Mouse (Mus musculus) olfactory bulb, adult 2 months (tissue): ENCODE data around the gene Cyb5rl. TPM values are rescaled to one million over a fixed set of nuclear protein-coding genes. Genes with fewer than 3 reads are reported as not detected.

Experiments used
- H3K27ac ChIP-seq: fragments of 200-500 bp; 2 replicates; pipeline ENCODE4 v1.5.1; 2012; ENCODE audit warnings: low read depth, low read length; ENCODE audit not compliant: insufficient read depth
- H3K4me1 ChIP-seq: fragments of 200-500 bp; 2 replicates; pipeline ENCODE4 v1.6.1; 2012; ENCODE audit warnings: low read length; ENCODE audit not compliant: control insufficient read depth, insufficient read depth
- H3K4me3 ChIP-seq: fragments of 200-500 bp; 2 replicates; pipeline ENCODE4 v1.5.1; 2012; ENCODE audit warnings: mild to moderate bottlenecking, low read depth, low read length, moderate library complexity; ENCODE audit not compliant: insufficient read depth
- CTCF ChIP-seq: fragments of 200-500 bp; IDR thresholded peaks from 2 replicates; pipeline ENCODE4 v1.5.1; 2012; ENCODE audit warnings: low read depth, mild to moderate bottlenecking, low read length, moderate library complexity; ENCODE audit not compliant: insufficient read depth
- POLR2A ChIP-seq: fragments of 200-500 bp; IDR thresholded peaks from 2 replicates; pipeline ENCODE4 v1.6.1; 2012; ENCODE audit warnings: mild to moderate bottlenecking, low read depth, low read length, moderate library complexity; ENCODE audit not compliant: insufficient read depth
- WGBS: fragments of 180-500 bp; shearing (Covaris S2); methylation state at CpG from one replicate; pipeline ENCODE4 v1.1.7; 2018; 5-methylcytosine and 5-hydroxymethylcytosine counted together
- polyA plus RNA-seq: library from polyadenylated mRNA; stranded (reverse); fragments of >200 nt; gene quantifications from 2 replicates; pipeline ENCODE4 v1.2.4, GENCODE M21; 2012; ENCODE audit warnings: low replicate concordance; ENCODE audit not compliant: missing spikeins, insufficient read depth, insufficient read length

Cyb5rl gene
- polyA plus RNA-seq, 1 experiment = not detected

DNA sequence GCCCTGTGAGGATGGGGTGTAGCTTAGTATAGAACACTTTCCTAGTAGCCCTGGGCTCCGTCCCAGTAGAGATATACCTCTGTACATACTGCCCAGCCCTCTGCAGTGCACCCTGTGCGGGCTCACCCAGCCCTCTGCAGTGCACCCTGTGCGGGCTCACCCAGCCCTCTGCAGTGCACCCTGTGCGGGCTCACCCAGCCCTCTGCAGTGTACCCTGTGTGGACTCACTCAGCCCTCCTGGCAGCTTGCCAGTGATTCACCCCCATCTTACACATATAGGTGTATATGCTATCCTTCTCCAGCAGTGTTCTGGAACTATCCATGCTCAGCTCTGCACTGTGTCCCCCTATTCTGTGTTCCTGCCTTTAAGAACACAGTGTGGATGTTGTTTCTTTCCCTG is 12.1 kb downstream of the Cyb5rl start:
- Histone ChIP-seq H3K27ac (no peak overlapping the region), H3K4me1 (peaks cover 26% of the 10 kb centered on the region), H3K4me3 (no peak overlapping the region)
- TF ChIP-seq CTCF (no peak), POLR2A (no peak)
- WGBS = 96% methylated on average over 4 of the region's 4 CpGs

DNA sequence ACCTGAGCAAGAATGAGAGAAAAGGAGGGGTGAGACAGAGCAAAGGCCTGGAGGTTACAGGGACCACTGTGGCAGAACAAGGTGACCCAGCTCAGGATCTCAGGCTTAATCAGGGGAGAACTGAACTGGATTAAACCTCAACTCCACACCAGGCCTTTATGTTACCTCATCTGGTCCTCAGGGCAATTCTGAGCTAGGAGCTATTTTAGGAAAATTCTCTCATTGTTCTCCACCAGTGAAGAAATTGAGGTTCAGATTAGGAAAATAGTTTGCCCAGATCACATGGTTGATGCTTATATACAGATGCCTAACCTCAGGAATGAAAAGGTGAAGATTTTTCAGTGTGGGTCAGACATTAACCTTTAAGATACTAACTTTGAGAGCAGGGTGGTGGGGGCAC is 12.9 kb downstream of the Cyb5rl start:
- Histone ChIP-seq H3K27ac (no peak overlapping the region), H3K4me3 (no peak overlapping the region), H3K4me1 (peaks cover 33% of the 10 kb centered on the region)
- TF ChIP-seq CTCF (no peak), POLR2A (no peak)

DNA sequence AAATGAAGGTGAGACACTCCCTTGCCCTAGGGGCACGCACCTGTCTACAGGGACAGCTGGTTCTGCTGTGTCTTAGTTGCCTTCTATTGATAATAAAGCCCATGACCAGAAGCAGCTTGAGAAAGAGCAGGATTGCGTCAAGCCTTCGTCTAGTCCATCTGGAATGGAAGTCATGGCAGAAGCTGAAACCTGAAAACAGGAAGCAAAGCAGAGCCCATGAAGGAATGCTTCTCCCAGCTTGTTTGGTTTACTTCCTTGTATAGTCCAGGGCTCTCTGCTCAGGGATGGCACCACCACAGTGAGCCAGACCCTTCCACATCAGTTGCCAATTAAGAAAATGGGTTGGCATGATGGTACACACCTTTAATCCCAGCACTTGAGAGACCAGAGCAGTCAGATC is 15.4 kb downstream of the Cyb5rl start:
- H3K4me3 ChIP-seq = no peak overlapping the region
- no peak for TF ChIP-seq POLR2A
- no peak for TF ChIP-seq CTCF
- H3K4me1 ChIP-seq = peaks cover 36% of the 10 kb centered on the region
- no peak overlapping the region for H3K27ac ChIP-seq
- WGBS = 96% methylated on average over 3 of the region's 3 CpGs

DNA sequence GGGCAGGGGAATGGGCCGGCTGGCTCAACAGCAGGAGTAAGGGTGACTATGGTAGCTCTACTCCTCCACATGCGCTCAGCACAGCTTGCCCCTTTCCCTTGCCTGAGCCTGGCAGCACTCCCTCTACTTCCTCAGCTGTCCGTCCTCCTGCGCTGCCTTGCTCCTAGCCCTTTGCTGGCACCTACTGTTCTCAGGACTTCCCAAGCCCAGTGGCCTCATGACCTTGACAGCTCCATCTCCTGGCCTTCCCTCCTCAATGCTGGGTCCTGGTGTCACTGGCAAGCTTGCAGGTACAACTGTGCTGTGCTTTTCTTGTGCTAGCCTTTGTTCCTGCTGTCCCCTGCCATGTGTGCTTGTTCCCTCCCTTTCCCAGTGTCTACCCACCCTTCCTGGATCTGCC is 16.3 kb downstream of the Cyb5rl start:
- H3K4me3 ChIP-seq = no peak overlapping the region
- no peak for TF ChIP-seq POLR2A
- TF ChIP-seq CTCF = no peak
- WGBS = 99% methylated on average over 4 of the region's 4 CpGs
- no peak overlapping the region for H3K27ac ChIP-seq
- H3K4me1 ChIP-seq = peaks cover 36% of the 10 kb centered on the region

DNA sequence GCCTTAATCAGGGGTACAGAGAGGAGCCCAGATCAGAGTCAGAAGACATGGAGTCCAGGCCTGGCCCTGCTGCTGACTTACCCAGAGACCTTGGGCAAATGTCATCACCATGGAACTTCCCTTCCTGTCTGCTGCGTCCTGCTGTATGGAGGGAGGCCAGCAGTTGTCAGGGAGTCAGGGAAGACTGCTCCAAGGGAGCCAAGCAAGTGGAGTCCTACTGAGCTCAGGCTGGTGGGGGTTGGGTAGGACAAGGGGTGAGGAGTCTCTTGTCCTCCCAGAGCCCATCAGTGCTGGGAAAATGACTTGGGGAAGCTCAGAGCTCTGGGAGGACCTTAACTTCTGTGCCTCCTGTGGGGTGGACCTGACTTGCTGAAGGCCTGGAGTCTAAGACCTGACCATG is 17.6 kb downstream of the Cyb5rl start:
- 24% methylated on average over 1 of the region's 1 CpGs for WGBS
- H3K27ac ChIP-seq = peak overlapping the region; percentile 83
- peaks cover 36% of the 10 kb centered on the region for H3K4me1 ChIP-seq
- TF ChIP-seq POLR2A (no peak), CTCF (no peak)
- no peak overlapping the region for H3K4me3 ChIP-seq

DNA sequence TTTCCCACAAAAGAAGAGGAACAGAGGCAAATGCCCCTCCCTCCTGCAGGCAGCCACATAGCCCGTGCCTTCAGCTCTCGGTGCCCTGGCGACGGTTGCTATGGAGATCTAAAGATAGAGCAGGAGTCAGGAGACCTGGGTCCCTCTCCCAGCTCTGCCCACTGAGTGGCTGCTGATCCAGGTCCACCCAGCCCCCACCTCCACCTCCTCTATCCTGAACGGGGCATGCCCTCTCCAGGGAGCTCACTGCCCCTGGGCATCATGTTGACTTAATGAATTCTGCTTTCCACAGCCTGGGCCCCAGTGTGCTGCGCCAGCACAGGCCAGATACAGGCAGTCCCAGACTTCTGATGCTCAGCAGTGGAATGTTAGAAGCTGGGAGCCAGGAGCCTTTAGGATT is 18.1 kb downstream of the Cyb5rl start:
- H3K27ac ChIP-seq = peak overlapping the region; percentile 83
- 12% methylated on average over 6 of the region's 6 CpGs for WGBS
- no peak overlapping the region for H3K4me3 ChIP-seq
- peaks cover 36% of the 10 kb centered on the region for H3K4me1 ChIP-seq
- TF ChIP-seq CTCF = no peak
- TF ChIP-seq POLR2A = no peak

DNA sequence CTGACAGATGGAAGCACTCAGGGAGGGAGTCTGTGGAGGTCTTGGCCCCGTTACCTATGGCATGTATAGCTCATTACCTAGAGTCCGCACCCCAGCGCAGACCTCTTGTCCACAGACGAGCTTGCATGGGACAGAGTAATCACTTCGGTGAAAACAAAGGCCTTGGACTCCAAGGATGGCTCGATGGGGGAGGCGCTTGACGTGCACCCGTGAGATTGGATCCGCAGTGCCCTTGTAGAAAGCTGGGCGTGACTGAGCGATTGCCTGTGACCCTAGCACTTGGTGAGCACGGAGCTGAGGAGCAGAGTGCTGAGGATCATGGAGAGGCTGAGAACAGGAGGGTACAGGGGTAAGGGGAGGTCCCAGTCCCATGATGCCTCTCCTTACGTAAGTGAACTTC is 24.9 kb downstream of the Cyb5rl start:
- no peak for TF ChIP-seq CTCF
- no peak for TF ChIP-seq POLR2A
- Histone ChIP-seq H3K4me1 (no peaks in the 10 kb centered on the region), H3K27ac (no peak overlapping the region), H3K4me3 (no peak overlapping the region)
- 94% methylated on average over 14 of the region's 14 CpGs for WGBS

DNA sequence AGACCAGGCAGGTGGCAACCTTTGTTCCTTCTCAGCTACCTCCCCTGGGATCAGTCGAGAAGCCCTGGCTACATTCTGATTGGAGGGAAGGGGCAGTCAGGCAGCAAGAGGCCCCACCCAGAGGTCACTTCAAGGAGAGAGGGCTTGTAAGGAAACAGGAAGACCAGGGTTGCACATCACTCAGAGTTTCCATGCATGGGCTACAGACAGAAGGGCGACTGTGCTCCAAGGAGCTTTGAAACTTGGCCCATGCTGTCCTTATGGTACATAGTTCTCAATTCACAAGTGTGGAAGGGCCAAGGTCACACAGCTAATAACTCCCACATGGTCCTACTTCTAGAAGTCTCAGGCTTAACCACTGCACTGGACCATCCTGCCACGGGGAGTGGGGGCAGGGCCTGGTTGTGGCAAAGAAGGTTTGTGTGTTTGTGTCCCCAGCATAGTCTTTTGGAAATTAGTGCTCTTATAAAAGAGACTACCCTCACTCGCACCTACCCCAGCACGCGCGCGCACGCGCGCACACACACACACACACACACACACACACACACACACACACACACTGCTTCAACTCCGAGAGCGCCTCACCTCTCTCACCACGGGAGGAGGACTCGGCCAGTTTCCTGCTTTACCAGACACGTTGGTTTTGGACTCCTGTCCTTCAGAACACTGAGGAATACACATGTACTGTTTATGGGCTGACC is 27.8 kb downstream of the Cyb5rl start:
- WGBS = 88% methylated on average over 16 of the region's 16 CpGs
- Histone ChIP-seq H3K4me1 (0 out of 2 replicates have a peak, but pooled peaks cover 5% of the 10 kb centered on the region), H3K4me3 (no peak overlapping the region), H3K27ac (no peak overlapping the region)
- TF ChIP-seq CTCF = no peak
- no peak for TF ChIP-seq POLR2A

DNA sequence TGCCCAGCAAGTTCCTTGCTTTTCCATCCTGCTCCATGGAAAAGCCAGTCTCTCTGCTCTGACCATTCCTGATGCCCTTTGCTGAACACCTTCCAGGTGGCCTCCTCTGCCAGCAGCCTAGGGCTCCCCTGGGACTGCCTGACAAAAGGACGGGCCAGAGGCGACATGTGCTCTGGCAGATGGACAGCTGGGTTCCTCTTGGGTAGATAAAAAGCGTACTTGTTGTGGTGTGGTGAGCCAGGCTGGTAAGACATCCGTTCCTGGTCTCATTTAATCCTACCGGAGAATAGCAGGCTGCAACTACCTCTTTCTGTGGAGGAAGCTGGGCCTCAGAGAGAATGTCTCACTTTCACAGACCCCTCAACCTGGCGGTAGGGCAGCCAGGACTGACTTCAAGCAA is 29.3 kb downstream of the Cyb5rl start:
- H3K4me1 ChIP-seq = 0 out of 2 replicates have a peak, but pooled peaks cover 5% of the 10 kb centered on the region
- H3K27ac ChIP-seq = no peak overlapping the region
- no peak overlapping the region for H3K4me3 ChIP-seq
- 83% methylated on average over 6 of the region's 6 CpGs for WGBS
- TF ChIP-seq POLR2A = no peak
- TF ChIP-seq CTCF = no peak
